Mouse (Mus musculus): Measurements from ENCODE around the gene Mtfp1. TPM values are rescaled to one million over a fixed set of nuclear protein-coding genes. Genes with fewer than 3 reads are reported as not detected.
A peak's percentile ranks its signal among the peaks of the same experiment; 100 is the strongest.
"Not testable (repeated sequence)": the region's sequence is repeated elsewhere in the genome, so short reads cannot be mapped to it uniquely, and the experiment has no call there.

Mtfp1 gene
- polyA plus RNA-seq, 3 experiments from 2014 or later: 1.1 to 3.8 (median 3.2) TPM

DNA sequence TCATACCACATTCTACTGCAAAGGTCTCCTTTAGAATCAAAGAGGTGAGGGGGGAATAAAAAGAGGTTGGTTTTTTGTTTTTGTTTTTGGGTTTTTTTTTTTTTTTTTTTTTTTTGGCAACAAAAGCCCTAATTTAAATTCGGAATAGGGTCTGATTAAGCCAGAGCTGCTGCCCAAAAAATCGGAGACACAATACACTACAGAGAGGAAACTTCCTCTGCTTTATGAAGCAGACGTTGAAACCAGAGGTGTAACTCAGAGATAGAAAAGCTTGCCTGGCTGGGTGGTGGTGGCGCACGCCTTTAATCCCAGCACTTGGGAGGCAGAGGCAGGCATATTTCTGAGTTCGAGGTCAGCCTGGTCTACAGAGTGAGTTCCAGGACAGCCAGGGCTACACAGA, 19.3 kb upstream of the Mtfp1 start:
- ATAC-seq: not testable (repeated sequence)

DNA sequence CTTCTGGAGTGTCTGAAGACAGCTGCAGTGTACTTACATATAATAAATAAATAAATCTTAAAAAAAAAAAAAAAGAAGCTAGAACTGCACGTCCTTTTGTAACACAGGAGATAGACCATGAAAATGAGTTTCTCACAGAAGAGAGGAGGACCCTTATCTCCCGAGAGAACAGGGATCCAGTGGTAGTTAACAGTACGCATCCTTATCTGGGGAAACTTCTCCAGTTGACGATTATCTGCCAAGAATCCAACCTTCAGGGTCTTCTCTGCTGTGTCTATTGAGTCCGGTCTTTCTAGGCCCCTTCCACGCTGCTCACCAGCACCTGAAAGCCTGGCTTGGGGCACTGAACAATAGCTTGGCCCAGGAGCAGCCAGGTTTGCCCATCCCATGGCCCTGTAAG, 18.7 kb upstream of the Mtfp1 start:
- no peak for ATAC-seq

DNA sequence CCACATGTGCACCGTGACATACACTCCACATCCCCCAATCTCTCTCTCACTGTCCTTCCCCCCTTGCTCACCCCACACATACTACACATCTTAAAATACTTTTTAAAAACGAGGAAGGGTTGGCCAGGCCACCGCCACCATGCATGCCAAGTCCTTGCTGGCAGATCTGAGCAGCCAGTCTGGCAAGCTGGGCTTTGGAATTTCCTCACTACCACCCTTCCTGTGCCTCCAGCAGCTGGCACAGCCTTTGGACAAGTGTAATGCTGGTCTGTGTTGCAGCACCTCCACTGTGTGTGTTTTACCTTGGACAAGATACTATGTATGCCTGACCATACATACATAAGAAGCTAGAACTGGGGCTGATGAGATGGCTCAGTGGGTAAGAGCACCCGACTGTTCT, 18.3 kb upstream of the Mtfp1 start:
- ATAC-seq: no peak

DNA sequence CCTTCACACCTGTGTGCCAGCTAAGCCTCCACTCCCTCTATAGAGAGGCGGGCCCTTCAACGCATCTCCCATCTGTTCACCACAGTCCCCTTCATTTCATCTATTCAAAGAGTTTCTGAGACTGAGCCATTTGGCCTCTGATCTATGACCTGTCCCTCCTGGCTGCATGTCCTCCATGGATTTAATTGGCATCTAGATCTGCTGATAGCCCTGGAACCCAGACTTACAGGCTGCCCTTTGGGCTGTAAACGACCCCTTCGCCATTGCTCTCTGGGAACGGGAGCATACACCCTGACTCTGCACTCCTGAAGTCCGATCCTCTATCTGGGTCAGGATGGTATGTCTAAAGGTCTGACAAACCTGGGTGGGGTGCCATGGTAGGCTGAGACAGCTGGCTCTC, 17.6 kb upstream of the Mtfp1 start:
- no peak for ATAC-seq

DNA sequence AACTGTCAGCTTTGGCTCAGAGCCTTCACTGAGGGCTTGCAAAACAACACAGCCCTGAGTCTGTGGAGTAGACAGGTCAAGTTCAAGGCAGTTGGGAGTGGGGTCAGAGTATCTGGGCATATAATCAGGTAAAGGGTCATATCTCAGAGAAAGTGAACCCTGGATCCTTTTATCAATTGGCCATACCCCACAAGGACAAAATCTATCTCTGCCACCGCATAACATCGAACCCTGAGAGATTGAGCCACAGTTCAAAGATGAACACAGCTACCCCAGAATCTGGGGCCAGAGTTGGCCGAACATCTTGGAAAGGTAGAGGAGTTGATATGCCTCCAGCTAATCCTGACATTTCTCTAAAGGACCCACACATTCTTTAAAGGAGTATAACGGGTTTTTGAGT, 16.8 kb upstream of the Mtfp1 start:
- ATAC-seq: no peak

DNA sequence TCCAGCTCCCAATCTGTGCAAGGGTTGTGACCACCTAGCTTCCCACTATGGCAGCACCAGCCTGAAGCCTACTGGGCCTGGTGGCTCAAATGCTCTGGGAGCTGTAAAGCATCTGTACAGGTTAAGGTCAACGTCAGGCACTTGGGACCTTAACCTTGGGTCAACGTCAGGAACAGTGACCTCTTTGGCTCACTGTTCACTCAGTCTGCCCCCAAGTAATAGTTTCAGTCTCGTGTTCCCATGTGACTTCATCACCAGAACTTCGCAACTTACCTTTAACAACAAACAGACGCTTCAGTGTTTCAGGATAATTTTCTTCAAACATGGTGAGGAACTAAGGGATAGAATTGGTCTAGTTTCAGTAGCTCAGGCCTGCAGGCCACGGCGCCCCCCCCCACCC, 13.4 kb upstream of the Mtfp1 start:
- no peak for ATAC-seq

DNA sequence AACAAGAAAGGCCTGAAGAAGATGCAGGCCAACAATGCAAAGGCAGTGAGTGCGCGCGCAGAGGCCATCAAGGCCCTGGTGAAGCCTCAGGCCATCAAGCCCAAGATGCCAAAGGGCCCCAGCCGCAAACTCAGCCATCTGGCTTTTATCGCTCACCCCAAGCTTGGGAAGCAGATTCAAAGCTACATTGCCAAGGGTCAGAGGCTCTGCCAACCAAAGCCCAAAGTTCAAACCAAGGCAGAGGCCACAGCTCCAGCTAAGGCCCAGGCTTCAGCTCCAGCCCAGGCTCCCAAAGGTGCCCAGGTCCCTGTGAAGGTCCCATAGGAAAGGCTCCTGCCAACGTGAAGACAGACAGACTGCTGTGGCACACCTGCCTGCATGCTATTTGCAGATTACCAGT, 12.7 kb upstream of the Mtfp1 start:
- ATAC-seq: not testable (repeated sequence)

DNA sequence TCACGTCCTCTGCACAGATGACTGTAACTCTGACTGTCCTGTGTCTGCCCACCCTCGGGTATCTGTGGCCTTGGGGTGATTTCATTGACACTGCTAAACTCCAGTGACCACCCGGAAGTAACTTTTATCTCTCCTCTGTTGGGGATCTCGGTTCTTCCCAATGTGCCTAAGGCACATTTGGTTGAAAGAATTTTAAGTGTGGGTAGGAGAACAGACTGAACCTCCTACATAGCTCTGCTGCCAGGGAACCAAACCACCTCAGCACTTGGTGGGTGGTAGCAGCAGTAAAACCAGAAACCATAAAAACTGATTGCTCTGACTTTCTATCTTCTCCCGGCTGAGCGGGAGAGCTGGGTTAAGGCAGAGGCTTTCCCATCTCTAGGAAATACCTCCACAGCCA, 10.2 kb upstream of the Mtfp1 start:
- ATAC-seq: no peak

DNA sequence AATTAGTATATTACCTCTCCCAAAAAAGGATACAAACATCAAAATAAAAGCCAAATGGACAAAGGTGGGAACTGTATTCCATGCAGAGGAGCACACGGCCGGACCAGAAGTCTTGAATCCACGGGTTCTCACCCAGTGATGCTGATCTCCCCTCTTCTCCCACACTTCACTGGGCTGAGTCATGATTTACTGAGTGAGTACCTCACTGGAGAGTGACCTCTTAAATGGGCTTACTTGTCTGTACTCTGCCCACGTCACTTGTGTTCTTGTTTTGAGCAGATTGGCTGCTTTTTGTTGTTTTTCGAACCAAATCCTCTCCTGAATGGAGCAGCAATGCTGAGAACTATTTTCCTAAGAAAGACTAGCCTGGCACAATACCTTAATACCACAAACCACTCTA, 9.7 kb upstream of the Mtfp1 start:
- no peak for ATAC-seq

DNA sequence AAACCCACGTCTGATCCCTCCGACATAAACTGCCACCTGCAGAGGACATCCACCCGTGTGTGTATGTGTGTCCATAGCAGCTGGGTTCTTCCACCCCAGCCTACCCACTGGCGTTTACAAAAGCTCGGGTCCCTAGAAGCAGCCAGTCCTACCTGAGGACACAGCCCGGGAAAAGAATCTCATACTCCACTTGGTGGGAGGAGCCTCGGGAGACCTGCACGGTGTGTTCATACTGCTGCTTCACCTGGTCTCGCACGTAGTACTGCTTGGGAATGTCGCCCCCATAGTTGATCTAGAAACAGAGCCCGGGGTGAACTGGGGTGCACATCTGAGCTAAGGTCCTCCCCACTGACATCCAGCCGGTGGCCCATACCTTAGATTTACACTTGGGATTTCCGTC, 8.3 kb upstream of the Mtfp1 start:
- ATAC-seq: no peak

DNA sequence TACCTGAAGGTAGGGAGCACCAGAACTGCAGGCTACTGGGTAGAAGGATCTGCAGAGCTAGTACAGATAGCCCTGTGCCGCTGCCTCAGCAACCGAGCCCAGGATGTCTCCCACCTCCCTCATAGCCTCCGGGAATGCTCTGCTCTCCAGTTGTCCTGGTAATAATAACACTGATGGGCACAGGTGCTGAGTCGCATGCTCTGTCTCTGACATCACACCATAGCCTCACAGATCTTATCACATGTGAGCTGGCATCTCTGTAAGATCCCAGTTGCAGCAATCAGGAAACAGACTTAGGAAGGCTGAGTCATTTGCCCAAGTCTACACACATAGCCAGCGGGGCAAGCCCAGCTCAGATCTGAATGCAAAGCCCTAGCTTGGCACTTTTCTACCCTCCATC, 6.6 kb upstream of the Mtfp1 start:
- no peak for ATAC-seq

DNA sequence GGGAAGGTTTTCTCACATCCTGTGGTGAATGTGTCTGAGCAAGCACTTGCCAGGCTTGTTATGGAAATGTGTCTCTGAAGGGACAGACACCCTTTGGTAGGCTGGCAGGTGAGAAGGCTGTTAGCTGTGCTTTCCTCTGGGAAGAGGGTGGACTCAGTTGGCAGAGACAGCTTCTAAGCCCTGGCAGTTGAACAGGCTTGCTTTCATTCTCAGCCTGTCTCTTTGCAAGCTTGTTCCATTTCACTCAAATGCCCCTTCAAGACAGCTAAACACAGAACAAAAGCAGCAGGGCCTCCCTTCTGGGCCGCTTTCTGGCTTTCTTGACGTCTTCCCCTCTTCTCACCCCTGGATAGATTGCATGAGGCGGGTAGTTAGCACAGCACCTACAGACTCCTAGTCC, 4.2 kb upstream of the Mtfp1 start:
- no peak for ATAC-seq

DNA sequence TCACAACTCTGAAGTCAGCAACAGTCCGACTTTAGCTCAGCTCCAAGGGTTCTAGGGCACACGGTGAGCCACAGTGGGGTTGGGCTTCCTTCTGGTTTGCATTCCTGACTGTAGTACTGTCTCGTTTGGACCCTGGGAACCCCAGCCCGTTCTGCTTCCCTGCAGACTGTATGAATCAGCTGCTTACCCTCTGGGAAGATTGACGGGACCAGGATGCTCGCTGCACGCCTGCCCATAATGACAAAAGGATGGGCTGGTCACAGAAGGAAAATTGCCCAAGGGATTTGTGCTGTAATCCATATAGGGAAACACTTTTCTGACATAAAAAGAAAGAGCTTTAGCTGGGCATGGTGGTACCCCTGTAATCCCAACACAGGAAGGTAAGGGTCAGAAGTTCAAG, 3.6 kb upstream of the Mtfp1 start:
- ATAC-seq: no peak

DNA sequence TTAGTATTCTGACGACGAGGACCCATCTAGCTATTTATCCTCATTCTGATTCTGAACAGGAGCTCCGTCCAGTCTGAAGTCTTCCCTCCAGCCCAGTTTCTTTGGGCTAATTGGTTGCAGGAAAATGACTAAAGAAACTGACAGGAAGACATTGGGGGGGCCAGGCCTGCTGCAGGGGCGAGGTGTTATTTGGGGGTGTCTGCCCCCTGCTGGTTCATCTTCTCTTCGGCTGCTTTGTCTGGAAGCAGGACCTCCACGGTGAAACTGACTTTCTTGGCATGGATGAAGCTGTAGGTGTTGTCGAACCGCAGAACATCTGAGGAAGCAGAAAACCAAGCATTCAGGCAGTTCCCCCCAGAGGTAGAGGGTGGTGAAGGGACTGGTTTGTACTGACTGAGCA, 2.9 kb upstream of the Mtfp1 start:
- ATAC-seq: no peak

DNA sequence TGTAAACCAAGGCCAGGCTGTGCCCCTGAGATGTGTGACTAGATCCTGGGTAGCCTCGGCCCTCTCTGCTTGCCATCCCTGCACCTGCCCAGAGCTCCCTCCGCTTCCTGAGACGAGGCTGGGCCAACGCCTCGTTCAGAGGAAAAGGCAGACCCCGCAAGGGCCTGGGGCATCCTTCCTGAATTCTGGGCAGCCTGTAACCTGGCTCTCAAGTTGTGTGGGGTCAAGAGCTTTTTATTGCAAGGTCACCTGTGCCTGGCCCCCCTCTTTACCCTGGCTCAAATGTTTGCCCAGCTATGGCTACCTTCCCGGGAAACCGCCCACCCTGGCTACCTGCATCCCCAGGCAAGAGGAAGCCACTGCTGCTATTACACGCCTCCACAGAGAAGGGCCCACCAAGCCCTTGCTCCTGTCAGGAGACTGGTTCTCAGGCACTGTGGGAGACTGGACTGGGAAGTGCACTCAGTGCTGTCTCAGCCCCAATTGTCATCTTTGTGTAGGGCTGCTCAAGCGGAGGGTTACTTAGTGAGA, 1.9 kb upstream of the Mtfp1 start:
- no peak for ATAC-seq

DNA sequence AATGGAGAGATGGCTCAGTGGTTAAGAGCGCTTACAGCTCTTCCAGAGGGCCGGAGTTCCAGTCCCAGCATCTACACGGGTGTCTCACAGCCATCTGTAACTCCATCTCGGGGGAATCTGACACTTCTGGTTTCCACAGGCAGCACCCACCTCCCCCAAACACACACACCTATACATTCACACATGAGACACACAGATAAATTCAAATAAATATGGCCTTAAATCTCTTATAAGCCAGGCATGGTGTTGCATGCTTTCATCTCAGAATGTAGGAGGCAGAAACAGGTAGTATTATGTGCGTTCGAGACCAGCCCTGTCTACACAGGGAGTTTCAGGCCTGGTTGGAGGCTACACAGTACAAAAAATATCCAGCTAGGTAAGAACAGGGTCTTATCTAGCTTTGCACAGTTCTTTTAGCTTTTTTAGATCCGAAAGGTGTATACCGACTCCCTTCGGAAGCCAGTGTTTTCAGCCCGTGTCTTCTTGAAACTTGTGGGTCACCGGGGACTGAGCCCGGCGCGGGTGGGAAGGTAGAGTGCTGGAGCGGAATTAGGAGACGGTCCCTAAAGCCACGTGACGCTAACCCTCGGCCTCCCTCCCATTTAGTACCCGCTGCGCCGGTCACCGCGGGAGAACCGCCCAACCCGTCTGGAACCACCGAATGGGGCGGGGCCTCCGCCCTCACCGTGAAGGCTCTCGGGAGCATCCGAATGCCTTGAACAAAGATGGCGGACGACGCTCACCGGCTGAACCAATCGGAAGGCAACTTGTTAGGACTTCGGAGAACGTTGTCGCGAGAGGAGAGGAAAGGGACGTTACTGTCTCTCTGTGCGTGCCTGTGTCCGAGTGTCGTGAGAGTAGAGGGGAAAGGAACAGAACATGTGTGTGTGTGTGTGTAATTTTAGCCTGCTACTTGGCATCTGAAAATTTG, 1.1 kb upstream of the Mtfp1 start:
- peak; percentile 90 for ATAC-seq

DNA sequence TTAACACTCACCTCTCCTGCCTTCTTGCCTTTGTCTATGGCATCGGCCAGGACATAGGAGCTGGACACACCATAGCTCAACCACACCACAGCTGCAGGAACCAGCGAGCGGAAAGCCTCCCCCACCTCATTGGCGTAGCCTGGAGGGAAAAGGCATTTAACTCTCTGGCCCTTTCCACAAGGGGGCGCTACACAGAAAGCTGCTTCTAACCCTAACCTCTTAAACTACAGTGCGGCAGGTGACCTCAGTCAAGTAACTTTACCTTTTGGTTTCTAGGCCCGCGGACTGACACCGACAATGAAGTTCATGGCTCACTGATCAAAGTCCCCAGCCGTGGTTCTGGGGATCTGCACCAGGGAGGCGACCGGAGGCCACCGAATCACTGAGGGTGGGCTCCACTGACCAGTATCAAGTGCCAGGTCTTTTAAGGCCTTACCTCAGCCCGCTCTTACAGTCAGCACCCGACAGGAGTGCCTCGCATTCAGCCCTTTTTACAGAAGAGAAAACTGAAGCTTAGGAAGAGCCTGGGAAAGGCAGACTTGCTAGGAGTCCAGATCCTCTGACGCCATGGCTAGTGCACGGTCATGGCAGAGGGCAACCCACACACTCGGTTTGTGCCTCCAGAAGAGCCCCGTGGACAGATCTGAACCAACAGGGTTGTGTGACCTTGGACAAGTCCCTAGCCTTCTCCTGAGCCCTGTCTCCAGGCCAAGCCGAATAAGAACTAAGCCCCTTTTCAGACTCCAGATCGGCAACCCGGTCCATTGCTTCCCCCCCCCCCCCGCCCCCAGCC, 671 bp downstream of the Mtfp1 start:
- peak; percentile 39 for ATAC-seq

DNA sequence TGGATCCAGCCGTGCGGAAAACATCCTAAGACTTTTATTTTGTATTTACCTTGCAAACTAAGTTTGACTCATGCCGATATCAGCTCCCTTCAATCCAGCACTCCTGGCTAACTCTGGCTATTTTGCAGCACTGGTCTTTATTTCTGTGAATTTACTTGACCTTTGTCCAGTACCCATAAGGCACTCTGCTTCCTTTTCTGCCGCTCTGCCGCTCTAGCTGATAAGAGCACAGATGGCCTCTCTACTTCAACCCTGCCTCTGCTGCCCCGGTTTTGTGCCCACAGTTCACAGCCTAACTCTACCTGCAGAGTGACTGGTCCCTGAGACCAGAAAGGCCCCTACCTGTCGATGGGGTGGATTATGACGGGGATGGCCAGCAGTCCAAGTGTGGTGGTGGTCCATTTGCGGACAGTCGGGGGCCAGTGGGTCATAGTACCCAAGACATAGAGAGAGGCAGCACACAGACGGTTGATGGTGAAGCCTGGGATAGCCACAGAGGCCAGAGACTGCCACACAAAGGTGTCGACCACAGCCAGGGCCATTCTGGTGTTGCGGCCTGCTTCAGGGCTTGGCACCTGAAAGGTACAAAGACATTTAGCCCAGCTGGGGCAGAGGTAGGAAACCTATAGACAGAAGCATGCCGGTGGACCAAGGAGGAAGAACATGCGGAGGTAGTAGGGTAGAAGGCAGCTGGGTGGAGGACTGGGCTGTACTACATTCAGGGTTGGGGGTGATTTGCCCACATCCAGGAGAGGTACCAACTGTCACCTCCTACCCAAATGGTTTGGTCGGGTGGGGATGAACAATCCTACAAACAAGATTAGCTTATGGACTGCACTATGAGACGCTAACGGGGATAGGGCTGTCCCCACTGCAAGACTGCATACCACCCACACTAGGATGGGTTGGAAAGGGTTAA, 1.5 kb downstream of the Mtfp1 start:
- ATAC-seq: no peak

DNA sequence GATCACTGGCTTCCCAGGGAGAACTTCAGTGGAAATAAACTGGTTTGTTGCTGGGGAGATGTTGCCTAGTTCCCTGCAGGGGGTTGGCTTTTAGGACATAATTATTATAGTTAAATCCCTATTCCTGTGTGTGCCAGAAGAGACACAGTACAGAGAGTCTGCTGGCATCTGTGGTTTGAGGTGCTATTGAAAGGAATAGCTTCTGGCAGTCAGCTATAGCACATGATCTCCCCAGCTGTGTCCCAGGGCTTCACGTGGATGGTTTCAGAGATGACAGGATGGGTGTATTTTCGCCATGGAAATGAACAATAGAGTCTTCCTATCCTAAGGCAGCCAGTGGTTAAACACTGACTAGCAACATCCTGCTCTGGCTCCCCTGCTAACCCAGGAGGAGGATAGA, 8.0 kb downstream of the Mtfp1 start:
- ATAC-seq: no peak

DNA sequence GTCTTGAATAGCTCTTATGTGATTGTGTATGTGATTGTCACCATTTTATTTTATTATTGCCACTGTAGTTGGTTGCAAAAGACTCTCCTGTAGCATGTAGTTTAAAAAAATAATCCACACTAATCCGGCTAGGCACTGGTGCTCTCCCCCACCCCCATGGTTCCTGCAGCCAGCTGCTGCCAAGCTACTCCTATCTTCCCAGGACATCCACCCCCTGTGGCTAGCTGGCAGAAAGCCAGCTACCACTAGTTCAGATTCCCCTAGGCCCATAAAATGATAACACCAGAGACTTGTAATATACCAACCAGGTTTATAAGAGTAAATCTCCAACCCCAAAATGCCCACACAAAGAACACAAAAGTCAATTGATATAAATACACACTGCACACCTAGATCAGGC, 9.0 kb downstream of the Mtfp1 start:
- no peak for ATAC-seq

DNA sequence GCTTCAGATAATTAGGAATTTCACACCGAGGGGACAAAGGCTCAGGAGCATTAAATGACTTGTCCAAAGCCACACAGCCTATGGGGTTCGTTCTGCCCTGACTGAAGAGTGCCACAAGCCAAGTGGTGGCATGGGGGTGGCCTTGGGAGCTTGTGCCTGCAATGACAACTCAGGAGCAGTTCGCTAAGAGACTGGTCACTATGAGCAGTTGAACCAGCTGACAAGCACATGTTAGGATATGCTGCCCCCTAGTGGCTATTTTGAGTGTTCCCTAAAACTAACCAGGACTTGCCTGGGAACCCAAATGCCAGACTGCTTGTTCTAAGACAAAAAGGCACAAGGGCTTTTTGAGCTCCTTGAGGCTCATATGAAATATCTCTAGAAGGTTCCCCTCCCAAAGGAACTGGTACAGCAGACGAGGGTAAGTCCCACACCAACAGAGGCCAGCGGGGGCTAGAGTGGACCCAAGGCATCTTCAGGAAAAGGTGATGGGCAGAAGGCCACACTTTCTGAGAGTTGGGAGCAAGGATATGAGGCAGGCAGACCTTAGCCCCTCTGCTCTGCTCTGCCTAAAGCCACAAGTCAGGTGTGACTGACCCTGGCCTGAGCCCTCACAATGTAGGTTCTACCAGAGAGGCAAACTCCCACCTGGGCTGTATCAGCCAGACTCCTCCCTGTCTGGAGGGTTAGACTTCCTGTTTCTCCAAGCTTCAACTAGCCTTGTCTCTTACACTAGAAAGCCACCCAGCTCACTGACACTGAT, 11.7 kb downstream of the Mtfp1 start:
- ATAC-seq: no peak

DNA sequence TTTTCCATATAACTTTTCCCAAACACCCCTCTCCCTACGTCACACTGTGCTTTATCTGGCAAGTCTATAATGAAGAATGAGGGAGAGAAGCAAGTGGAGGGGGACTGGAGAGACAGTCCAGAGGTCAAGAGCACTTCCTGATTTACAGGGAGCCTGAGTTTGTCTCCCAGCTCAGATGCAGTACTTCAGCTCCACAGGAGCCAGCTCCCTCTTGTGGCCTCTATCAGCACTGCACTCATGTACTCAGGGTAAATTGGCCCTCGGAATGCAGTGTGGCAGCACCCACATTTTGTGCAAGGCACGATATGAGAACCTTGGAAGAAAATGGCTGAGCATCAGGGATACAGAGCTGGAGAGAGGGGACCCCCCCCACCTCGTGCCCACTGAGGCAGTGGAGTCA, 15.0 kb downstream of the Mtfp1 start:
- ATAC-seq: no peak

All from inflammation-experienced regulatory T-cells, adult 6 months (primary cell).